Mouse (Mus musculus) stomach, postnatal 0 days (tissue): Measurements from ENCODE around the gene Hoxa13. TPM values are rescaled to one million over a fixed set of nuclear protein-coding genes. Genes with fewer than 3 reads are reported as not detected.

Experiments
- ATAC-seq: fragments of 200-750 bp; cut with Nextera tagmentation; 2 replicates; pipeline ENCODE4 v1.8.0; 2017; ENCODE audit not compliant: low FRiP score, low TSS enrichment
- DNase-seq: peaks from one replicate; pipeline ENCODE4 v3.0.0-alpha.2; 2016; ENCODE audit warnings: low spot score
- H3K27ac ChIP-seq: fragments of 300-500 bp; sonication (generic); replicated peaks from 2 replicates; pipeline ENCODE4 v1.5.1; 2014; ENCODE audit warnings: mild to moderate bottlenecking, control low read depth
- H3K27me3 ChIP-seq: fragments of 300-500 bp; sonication (generic); 2 replicates; pipeline ENCODE4 v1.6.1; 2014; ENCODE audit warnings: low read length; ENCODE audit not compliant: control insufficient read depth, insufficient read depth
- H3K36me3 ChIP-seq: fragments of 300-500 bp; sonication (generic); 2 replicates; pipeline ENCODE4 v1.6.1; 2014; ENCODE audit warnings: low read length, mixed read lengths; ENCODE audit not compliant: control insufficient read depth, insufficient read depth
- H3K4me1 ChIP-seq: fragments of 300-500 bp; sonication (generic); replicated peaks from 2 replicates; pipeline ENCODE4 v1.6.1; 2014; ENCODE audit warnings: antibody characterized with exemption; ENCODE audit not compliant: control insufficient read depth, insufficient read depth
- H3K4me2 ChIP-seq: fragments of 300-500 bp; sonication (generic); replicated peaks from 2 replicates; pipeline ENCODE4 v1.6.1; 2014; ENCODE audit warnings: low read depth, mild to moderate bottlenecking, control low read depth, moderate library complexity
- H3K4me3 ChIP-seq: fragments of 300-500 bp; sonication (generic); 2 replicates; pipeline ENCODE4 v1.5.1; 2014; ENCODE audit warnings: low read depth, low read length, control low read depth
- H3K9ac ChIP-seq: fragments of 300-500 bp; sonication (generic); 2 replicates; pipeline ENCODE4 v1.6.1; 2014; ENCODE audit warnings: mild to moderate bottlenecking, low read length, control low read depth, mixed read lengths
- H3K9me3 ChIP-seq: fragments of 300-500 bp; sonication (generic); 2 replicates; pipeline ENCODE4 v1.6.1; 2016; ENCODE audit warnings: low read length; ENCODE audit not compliant: control insufficient read depth
- CTCF ChIP-seq: IDR thresholded peaks from 2 replicates; pipeline ENCODE4 v1.5.1; 2016; ENCODE audit warnings: antibody characterized with exemption, low read depth, mild to moderate bottlenecking, moderate library complexity
- EP300 ChIP-seq: optimal IDR thresholded peaks from 2 replicates; pipeline ENCODE3; 2016; ENCODE audit warnings: antibody characterized with exemption
- WGBS: fragments of 180-500 bp; shearing (Covaris S2); extraction: QIAGEN DNeasy Blood & Tissue Kit; methylation state at CpG from one replicate; pipeline ENCODE4 v1.1.7; 2014; 5-methylcytosine and 5-hydroxymethylcytosine counted together
- polyA plus RNA-seq: library from polyadenylated mRNA; unstranded; fragments of >200 nt; fragmentation: Nextera tagmentation; extraction: Ambion mirVana; gene quantifications from 2 replicates; pipeline ENCODE4 v1.2.1, GENCODE M21; 2015

Hoxa13 gene
- polyA plus RNA-seq, 1 experiment from 2014 or later: not detected

- 76% methylated on average over 5 of the region's 5 CpGs for WGBS
- ATAC-seq (no peak), DNase-seq (no peak)
- Histone ChIP-seq H3K4me3 (no peak overlapping the region), H3K9me3 (no peaks in the 10 kb centered on the region), H3K4me2 (no peak overlapping the region), H3K4me1 (no peaks in the 10 kb centered on the region), H3K36me3 (no peaks in the 10 kb centered on the region), H3K9ac (no peak overlapping the region), H3K27ac (no peak overlapping the region), H3K27me3 (no peaks in the 10 kb centered on the region)
- TF ChIP-seq EP300: no peak
- TF ChIP-seq CTCF: no peak
Measured at GRCm38 (mm10) chr6:52283896-52284295, 23.2 kb upstream of the Hoxa13 start.

- no peak overlapping the region for H3K4me3 ChIP-seq
Measured at GRCm38 (mm10) chr6:52281084-52281483, 20.4 kb upstream of the Hoxa13 start.

GRCm38 (mm10) chr6:52276920-52277319 is 16.2 kb upstream of the Hoxa13 start:
- H3K27me3 ChIP-seq: peaks cover 24% of the 10 kb centered on the region

More at GRCm38 (mm10) chr6:52281084-52281483, 20.4 kb upstream of the Hoxa13 start:
- DNase-seq (no peak), ATAC-seq (no peak)
- H3K27me3 ChIP-seq: peaks cover 7% of the 10 kb centered on the region; the same call in 1 of the 2 replicates
- H3K9ac ChIP-seq: no peak overlapping the region
- no peaks in the 10 kb centered on the region for H3K9me3 ChIP-seq
- H3K27ac ChIP-seq: no peak overlapping the region
- no peak for TF ChIP-seq EP300
- TF ChIP-seq CTCF: no peak
- 61% methylated on average over 12 of the region's 12 CpGs for WGBS
- H3K4me1 ChIP-seq: no peaks in the 10 kb centered on the region
- H3K4me2 ChIP-seq: no peak overlapping the region
- H3K36me3 ChIP-seq: no peaks in the 10 kb centered on the region

GRCm38 (mm10) chr6:52276382-52276781 is 15.7 kb upstream of the Hoxa13 start:
- Histone ChIP-seq H3K4me2 (no peak overlapping the region), H3K9ac (no peak overlapping the region), H3K9me3 (no peaks in the 10 kb centered on the region), H3K36me3 (no peaks in the 10 kb centered on the region), H3K4me3 (no peak overlapping the region), H3K27me3 (peaks cover 27% of the 10 kb centered on the region), H3K27ac (no peak overlapping the region), H3K4me1 (no peaks in the 10 kb centered on the region)
- TF ChIP-seq EP300: no peak
- TF ChIP-seq CTCF: no peak
- no peak for DNase-seq
- ATAC-seq: no peak
- 2% methylated on average over 6 of the region's 6 CpGs for WGBS

More at GRCm38 (mm10) chr6:52276920-52277319, 16.2 kb upstream of the Hoxa13 start:
- H3K4me3 ChIP-seq: no peak overlapping the region
- 14% methylated on average over 5 of the region's 5 CpGs for WGBS
- H3K27ac ChIP-seq: no peak overlapping the region
- no peak overlapping the region for H3K4me2 ChIP-seq
- no peak overlapping the region for H3K9ac ChIP-seq
- H3K4me1 ChIP-seq: no peaks in the 10 kb centered on the region
- DNase-seq (no peak), ATAC-seq (no peak)
- no peaks in the 10 kb centered on the region for H3K9me3 ChIP-seq
- TF ChIP-seq CTCF (no peak), EP300 (no peak)
- H3K36me3 ChIP-seq: no peaks in the 10 kb centered on the region

- TF ChIP-seq CTCF (no peak), EP300 (no peak)
- Histone ChIP-seq H3K4me2 (no peak overlapping the region), H3K9ac (no peak overlapping the region), H3K4me1 (no peaks in the 10 kb centered on the region), H3K9me3 (no peaks in the 10 kb centered on the region), H3K27me3 (peaks cover 29% of the 10 kb centered on the region), H3K27ac (no peak overlapping the region), H3K4me3 (no peak overlapping the region), H3K36me3 (no peaks in the 10 kb centered on the region)
- no peak for DNase-seq
- ATAC-seq: no peak
- 10% methylated on average over 8 of the region's 8 CpGs for WGBS
Measured at GRCm38 (mm10) chr6:52275563-52276280, 15.0 kb upstream of the Hoxa13 start.

- Histone ChIP-seq H3K4me1 (no peaks in the 10 kb centered on the region), H3K36me3 (no peaks in the 10 kb centered on the region), H3K9ac (no peak overlapping the region), H3K4me2 (no peak overlapping the region), H3K27ac (no peak overlapping the region), H3K9me3 (no peaks in the 10 kb centered on the region), H3K4me3 (no peak overlapping the region), H3K27me3 (peaks cover 39% of the 10 kb centered on the region)
- TF ChIP-seq EP300 (no peak), CTCF (no peak)
- WGBS: 6% methylated on average over 11 of the region's 11 CpGs
- no peak for ATAC-seq
- no peak for DNase-seq
Measured at GRCm38 (mm10) chr6:52274576-52274975, 13.9 kb upstream of the Hoxa13 start.
